Mouse (Mus musculus): ENCODE measurements around the gene Adssl1. TPM values are rescaled to one million over a fixed set of nuclear protein-coding genes. Genes with fewer than 3 reads are reported as not detected.

Adssl1 gene
- total RNA-seq, 2 experiments from 2014 or later: 887 to 928 TPM

- no peak for DNase-seq
Observed at GRCm38 (mm10) chr12:112654076-112654475, 34.2 kb downstream of the Adssl1 start.

- DNase-seq: no peak
Observed at GRCm38 (mm10) chr12:112658619-112659018, 38.8 kb downstream of the Adssl1 start.

- peak; percentile 60 for DNase-seq
Observed at GRCm38 (mm10) chr12:112659109-112659508, 39.3 kb downstream of the Adssl1 start.

GRCm38 (mm10) chr12:112660576-112661326 is 40.9 kb downstream of the Adssl1 start:
- DNase-seq: no peak

- no peak for DNase-seq
Observed at GRCm38 (mm10) chr12:112661327-112661605, 41.4 kb downstream of the Adssl1 start.

- DNase-seq: no peak
Observed at GRCm38 (mm10) chr12:112661851-112662250, 42.0 kb downstream of the Adssl1 start.

- no peak for DNase-seq
Observed at GRCm38 (mm10) chr12:112663303-112663702, 43.5 kb downstream of the Adssl1 start.

- DNase-seq: no peak
Observed at GRCm38 (mm10) chr12:112663716-112664115, 43.9 kb downstream of the Adssl1 start.

GRCm38 (mm10) chr12:112664124-112664523 is 44.3 kb downstream of the Adssl1 start:
- DNase-seq: no peak

GRCm38 (mm10) chr12:112664656-112665055 is 44.8 kb downstream of the Adssl1 start:
- no peak for DNase-seq

GRCm38 (mm10) chr12:112665445-112665844 is 45.6 kb downstream of the Adssl1 start:
- no peak for DNase-seq

- DNase-seq: no peak
Observed at GRCm38 (mm10) chr12:112665881-112666544, 46.2 kb downstream of the Adssl1 start.

GRCm38 (mm10) chr12:112667619-112668297 is 47.9 kb downstream of the Adssl1 start:
- peak; percentile 67 for DNase-seq

- peak; percentile 82 for DNase-seq
Observed at GRCm38 (mm10) chr12:112670718-112671393, 51.0 kb downstream of the Adssl1 start.

- DNase-seq: no peak
Observed at GRCm38 (mm10) chr12:112671891-112672290, 52.0 kb downstream of the Adssl1 start.

GRCm38 (mm10) chr12:112672744-112673575 is 53.1 kb downstream of the Adssl1 start:
- peak; percentile 46 for DNase-seq

- peak; percentile 47 for DNase-seq
Observed at GRCm38 (mm10) chr12:112673576-112674091, 53.8 kb downstream of the Adssl1 start.

GRCm38 (mm10) chr12:112674132-112675011 is 54.5 kb downstream of the Adssl1 start, which contains the start of gene Akt1:
Gene Akt1 (minus strand): TSS chr12:112674884.
- peak; percentile 53 for DNase-seq

- peak; percentile 55 for DNase-seq
Observed at GRCm38 (mm10) chr12:112675245-112676035, 55.6 kb downstream of the Adssl1 start.

Data from gastrocnemius, postnatal 25 days (tissue).